Mouse (Mus musculus) liver, embryonic 11.5 days (tissue): ENCODE data around the gene Txn2. TPM values are rescaled to one million over a fixed set of nuclear protein-coding genes. Genes with fewer than 3 reads are reported as not detected.

ENCODE experiments used
- polyA plus RNA-seq: library from polyadenylated mRNA; unstranded; fragments of >200 nt; fragmentation: Nextera tagmentation; extraction: Ambion mirVana; gene quantifications from 2 replicates; pipeline ENCODE4 v1.2.1, GENCODE M21; 2014

Txn2 gene
- polyA plus RNA-seq, 1 experiment from 2014 or later = 390 TPM

Other genes starting within 250 kb of the Txn2 start
- not detected in 2 replicates for gene Apol7e, start 230.1 kb downstream of the Txn2 start, polyA plus RNA-seq
- not detected in 2 replicates for gene Apol9b, start 200.0 kb downstream of the Txn2 start, polyA plus RNA-seq
- 2.9 and 3.2 TPM in 2 replicates for gene Apol8, start 172.0 kb downstream of the Txn2 start, polyA plus RNA-seq
- gene Myh9, start 86.8 kb downstream of the Txn2 start, polyA plus RNA-seq = 49.8 and 53.0 TPM in 2 replicates
- gene Foxred2, start 27.7 kb upstream of the Txn2 start, polyA plus RNA-seq = 3.3 and 3.6 TPM in 2 replicates
- gene Eif3d, start 41.8 kb upstream of the Txn2 start, polyA plus RNA-seq = 327 and 368 TPM in 2 replicates
- gene Cacng2, start 191.0 kb upstream of the Txn2 start, polyA plus RNA-seq = 0.05 TPM in 1 of 2 replicates, not detected in the other
- gene Ift27, start 245.1 kb upstream of the Txn2 start, polyA plus RNA-seq = 57.8 and 60.5 TPM in 2 replicates